Mouse (Mus musculus): ENCODE data around the gene Dpp6.

DNA sequence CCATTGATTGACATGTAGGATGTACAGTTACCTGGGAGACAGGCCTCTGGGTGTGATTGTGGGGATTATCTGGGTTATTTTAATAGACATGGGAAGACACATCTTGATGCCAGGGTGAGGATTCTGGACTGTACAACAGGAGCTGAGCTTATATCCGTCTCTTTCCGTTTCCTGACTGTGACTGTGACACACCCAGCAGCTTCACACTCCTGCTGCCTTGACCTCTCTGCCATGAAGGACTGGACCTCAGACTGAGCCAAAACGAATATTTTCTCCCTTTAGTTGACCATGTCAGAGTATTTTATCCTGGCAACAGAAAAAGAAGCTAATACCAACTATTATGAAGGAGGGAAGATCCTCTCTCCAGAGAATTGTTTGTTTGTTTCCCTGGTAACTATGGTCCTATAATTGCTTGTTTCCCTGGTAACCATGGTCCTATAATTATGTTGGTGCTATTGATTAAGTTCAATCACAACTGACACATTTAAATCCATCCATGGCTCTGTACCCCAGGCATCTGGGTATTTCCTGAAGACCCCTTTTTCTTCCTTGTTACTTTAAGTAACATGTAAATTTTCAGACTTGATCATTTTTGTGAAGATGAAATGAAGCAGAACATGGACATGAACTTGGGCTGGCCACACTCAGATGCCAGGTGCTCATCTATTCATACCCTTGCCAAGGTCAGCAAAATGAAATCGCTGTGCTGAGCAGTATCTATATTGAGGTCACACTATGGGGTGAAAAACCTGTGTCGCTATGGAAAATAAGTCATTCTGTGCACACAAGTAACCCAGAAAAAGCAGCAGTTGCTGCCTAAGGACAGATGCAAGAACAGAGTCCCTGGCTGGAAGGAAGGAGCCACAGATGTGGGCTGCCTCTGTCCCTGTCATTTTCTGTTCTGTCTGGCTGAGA is 531.4 kb downstream of the Dpp6 start:
- TF ChIP-seq TAL1 (conservative IDR thresholded peaks at IDR 0.05; ENCODE audit: low read depth, low read length) (no peak), CTCF (IDR thresholded peaks at IDR 0.05; ENCODE audit: low read depth, low read length) (no peak), POLR2AphosphoS5 (IDR thresholded peaks at IDR 0.05; ENCODE audit: insufficient replicate concordance, low read depth, low read length) (no peak), GATA1 (IDR thresholded peaks at IDR 0.05; ENCODE audit: borderline replicate concordance, low read length) (no peak), GATA2 (IDR thresholded peaks at IDR 0.05; ENCODE audit: borderline replicate concordance, low read depth, low read length) (no peak)

Data from G1E (cell line).